Mouse (Mus musculus): Measurements from ENCODE around the gene Olfr874. TPM values are rescaled to one million over a fixed set of nuclear protein-coding genes. Genes with fewer than 3 reads are reported as not detected.

Gene Olfr874
- polyA plus RNA-seq, 1 experiment from 2014 or later, result not detected

DNA sequence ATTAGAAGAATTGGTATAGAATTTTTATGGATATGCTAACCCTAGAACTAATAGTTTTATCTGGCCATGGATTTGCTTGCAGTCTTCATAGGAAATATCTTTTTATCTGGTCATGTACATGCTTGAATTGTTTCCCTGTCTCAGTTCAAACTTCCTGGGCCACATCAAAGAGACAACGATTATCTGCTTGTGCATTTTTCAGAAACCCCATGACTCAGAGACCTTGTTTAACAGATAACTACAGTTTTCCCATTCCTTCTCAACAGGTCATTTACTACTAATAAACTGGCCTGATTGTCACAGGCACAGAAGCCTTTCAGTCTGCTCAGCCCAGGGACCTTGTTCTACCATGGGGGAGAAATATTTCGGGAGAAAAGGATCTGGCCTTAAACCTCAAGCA lies 41.5 kb downstream of the Olfr874 start:
- no peaks in the 10 kb centered on the region for H3K27me3 ChIP-seq (replicated peaks; ENCODE audit: control insufficient read depth, insufficient read depth, low read length)
- WGBS, result 66% methylated on average over 2 of the region's 2 CpGs
- no peak overlapping the region for H3K4me3 ChIP-seq (ENCODE audit: low read depth, low read length)
- ATAC-seq, result no peak
- no peaks in the 10 kb centered on the region for H3K36me3 ChIP-seq (ENCODE audit: control insufficient read depth, insufficient read depth)
- TF ChIP-seq CTCF (IDR thresholded peaks at IDR 0.05; ENCODE audit: low read depth), result no peak
- no peak overlapping the region for H3K9ac ChIP-seq (ENCODE audit: low read depth, low read length)
- no peaks in the 10 kb centered on the region for H3K9me3 ChIP-seq (ENCODE audit: control insufficient read depth)
- H3K4me2 ChIP-seq (replicated peaks; ENCODE audit: low read depth), result no peak overlapping the region
- no peak overlapping the region for H3K27ac ChIP-seq (ENCODE audit: low read depth, low read length)
- H3K4me1 ChIP-seq (replicated peaks; ENCODE audit: control insufficient read depth, insufficient read depth, low read length), result no peaks in the 10 kb centered on the region

Other genes starting within 250 kb of the Olfr874 start
- 27.5 and 28.6 TPM in 2 replicates for gene Esam, start 217.0 kb upstream of the Olfr874 start, polyA plus RNA-seq (2015; fragmentation: Nextera tagmentation; extraction: Ambion mirVana)
- 6.1 and 10.3 TPM in 2 replicates for gene Vsig2, start 205.9 kb upstream of the Olfr874 start, polyA plus RNA-seq (2015; fragmentation: Nextera tagmentation; extraction: Ambion mirVana)
- gene Nrgn, start 192.2 kb upstream of the Olfr874 start, polyA plus RNA-seq (2015; fragmentation: Nextera tagmentation; extraction: Ambion mirVana), result 1.2 and 1.9 TPM in 2 replicates
- gene Siae, start 189.4 kb upstream of the Olfr874 start, polyA plus RNA-seq (2015; fragmentation: Nextera tagmentation; extraction: Ambion mirVana), result 15.0 and 22.1 TPM in 2 replicates
- gene Spa17, start 131.4 kb upstream of the Olfr874 start, polyA plus RNA-seq (2015; fragmentation: Nextera tagmentation; extraction: Ambion mirVana), result 3.8 and 4.3 TPM in 2 replicates
- 261 and 265 TPM in 2 replicates for gene Tbrg1, start 87.8 kb upstream of the Olfr874 start, polyA plus RNA-seq (2015; fragmentation: Nextera tagmentation; extraction: Ambion mirVana)
- not detected in 2 replicates for gene Panx3, start 75.9 kb upstream of the Olfr874 start, polyA plus RNA-seq (2015; fragmentation: Nextera tagmentation; extraction: Ambion mirVana)
- not detected in 2 replicates for gene Olfr160, start 28.9 kb upstream of the Olfr874 start, polyA plus RNA-seq (2015; fragmentation: Nextera tagmentation; extraction: Ambion mirVana)
- not detected in 2 replicates for gene Olfr875, start 26.8 kb downstream of the Olfr874 start, polyA plus RNA-seq (2015; fragmentation: Nextera tagmentation; extraction: Ambion mirVana)
- not detected in 2 replicates for gene Olfr876, start 57.9 kb downstream of the Olfr874 start, polyA plus RNA-seq (2015; fragmentation: Nextera tagmentation; extraction: Ambion mirVana)
- not detected in 2 replicates for gene Olfr877, start 109.2 kb downstream of the Olfr874 start, polyA plus RNA-seq (2015; fragmentation: Nextera tagmentation; extraction: Ambion mirVana)
- gene Olfr145, start 151.6 kb downstream of the Olfr874 start, polyA plus RNA-seq (2015; fragmentation: Nextera tagmentation; extraction: Ambion mirVana), result not detected in 2 replicates
- gene Olfr878, start 172.7 kb downstream of the Olfr874 start, polyA plus RNA-seq (2015; fragmentation: Nextera tagmentation; extraction: Ambion mirVana), result not detected in 2 replicates
- not detected in 2 replicates for gene Olfr881, start 246.7 kb downstream of the Olfr874 start, polyA plus RNA-seq (2015; fragmentation: Nextera tagmentation; extraction: Ambion mirVana)